Mouse (Mus musculus) heart, adult 2 months (tissue): ENCODE data around the gene Fgf13. TPM values are rescaled to one million over a fixed set of nuclear protein-coding genes. Genes with fewer than 3 reads are reported as not detected.

Experiments
- DNase-seq, 2 experiments: peaks; one replicate each; pipeline ENCODE4 v3.0.0; 2021
- H3K27ac ChIP-seq: fragments of 200-600 bp; 2 replicates; pipeline ENCODE4 v1.8.1; 2022
- H3K27me3 ChIP-seq: fragments of 200-500 bp; 2 replicates; pipeline ENCODE4 v1.6.1; 2012; ENCODE audit warnings: mild to moderate bottlenecking, low read length, inconsistent platforms, mixed read lengths; ENCODE audit not compliant: control insufficient read depth, insufficient read depth
- H3K36me3 ChIP-seq: fragments of 200-500 bp; 2 replicates; pipeline ENCODE4 v1.6.1; 2012; ENCODE audit warnings: low read length, inconsistent platforms; ENCODE audit not compliant: control insufficient read depth, insufficient read depth
- H3K4me1 ChIP-seq: fragments of 200-500 bp; 2 replicates; pipeline ENCODE4 v1.6.1; 2011; ENCODE audit warnings: low read length; ENCODE audit not compliant: control insufficient read depth, insufficient read depth
- H3K4me3 ChIP-seq: fragments of 200-600 bp; 2 replicates; pipeline ENCODE4 v1.8.1; 2022
- H3K79me2 ChIP-seq: fragments of 200-500 bp; replicated peaks from 2 replicates; pipeline ENCODE4 v1.6.1; 2012; ENCODE audit warnings: mild to moderate bottlenecking, inconsistent platforms, low read length, moderate library complexity, mixed read lengths; ENCODE audit not compliant: control insufficient read depth, insufficient read depth
- H3K9ac ChIP-seq: fragments of 200-500 bp; 2 replicates; pipeline ENCODE4 v1.6.1; 2012; ENCODE audit warnings: low read depth, mild to moderate bottlenecking, control low read depth, inconsistent platforms, low read length, mixed read lengths
- CTCF ChIP-seq: fragments of 200-600 bp; IDR thresholded peaks from 2 replicates; pipeline ENCODE4 v1.8.1; 2022; ENCODE audit warnings: antibody characterized with exemption, mild to moderate bottlenecking, moderate library complexity
- EP300 ChIP-seq: fragments of 200-500 bp; IDR thresholded peaks from 2 replicates; pipeline ENCODE4 v1.6.1; 2011; ENCODE audit warnings: low read depth, low read length, control low read depth; ENCODE audit not compliant: insufficient read depth
- POLR2A ChIP-seq: fragments of 200-500 bp; IDR thresholded peaks from 2 replicates; pipeline ENCODE4 v1.6.1; 2011; ENCODE audit warnings: mild to moderate bottlenecking, low read depth, low read length, control low read depth; ENCODE audit not compliant: insufficient read depth
- WGBS: fragments of 180-500 bp; shearing (Covaris S2); methylation state at CpG from one replicate; pipeline ENCODE4 v1.1.7; 2018; 5-methylcytosine and 5-hydroxymethylcytosine counted together
- intact Hi-C: fragments of 180-260 bp; cut with DNase I; formaldehyde crosslinking; loops from one replicate; pipeline ENCODE4 v1.15.1; 2025
- polyA plus RNA-seq: library from polyadenylated mRNA; depleted of rRNA; stranded (reverse); fragments of >200 nt; gene quantifications from 2 replicates; pipeline ENCODE4 v1.2.3, GENCODE M21; 2012
- total RNA-seq, 2 experiments: library from RNA; stranded (reverse); gene quantifications; 2 replicates each; pipeline ENCODE4 v1.2.3; 2021

Gene Fgf13
- total and polyA plus RNA-seq, 3 experiments = 35.6 to 129 (median 102) TPM

DNA sequence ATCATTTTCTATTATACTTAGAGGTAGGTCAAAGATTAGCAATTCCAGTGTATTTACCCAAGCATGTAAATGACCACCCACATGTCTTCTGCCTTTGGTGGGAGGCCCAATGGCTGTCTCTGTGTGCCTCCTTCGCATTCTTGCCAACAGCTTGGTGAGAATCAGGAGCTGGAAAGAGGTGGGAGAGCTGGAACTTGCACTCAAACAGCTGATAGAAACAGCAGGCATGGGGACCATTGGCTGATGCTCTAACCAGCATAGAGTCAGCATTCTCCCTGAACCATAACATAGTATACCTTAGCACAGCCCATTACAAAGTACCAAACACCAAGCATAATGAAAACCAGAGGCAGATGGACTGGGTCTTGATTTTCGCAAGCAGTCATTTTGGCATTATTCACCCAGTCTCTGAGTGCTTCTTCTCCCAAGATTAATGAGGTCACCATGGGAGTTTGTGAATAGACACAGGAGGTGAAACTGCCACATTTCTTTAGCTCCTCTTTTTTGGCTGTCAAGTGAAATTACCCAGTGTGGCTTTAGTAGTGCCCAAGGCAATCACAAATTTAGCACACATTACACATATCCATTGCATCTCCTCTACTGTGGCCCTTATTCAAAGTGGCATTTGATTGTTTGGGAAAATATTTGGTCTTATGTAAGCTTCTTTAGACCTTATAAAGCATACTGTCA, 165.1 kb downstream of the Fgf13 start:
- Histone ChIP-seq H3K36me3 (no peaks in the 10 kb centered on the region), H3K27me3 (no peaks in the 10 kb centered on the region), H3K4me1 (no peaks in the 10 kb centered on the region), H3K27ac (no peak overlapping the region), H3K9ac (no peak overlapping the region), H3K79me2 (no peaks in the 10 kb centered on the region), H3K4me3 (no peak overlapping the region)
- DNase-seq = no peak
- WGBS = 74% methylated on average over 2 of the region's 2 CpGs
- no peak for TF ChIP-seq EP300
- TF ChIP-seq CTCF = no peak
- TF ChIP-seq POLR2A = no peak
- intact Hi-C loops = no loop called here

DNA sequence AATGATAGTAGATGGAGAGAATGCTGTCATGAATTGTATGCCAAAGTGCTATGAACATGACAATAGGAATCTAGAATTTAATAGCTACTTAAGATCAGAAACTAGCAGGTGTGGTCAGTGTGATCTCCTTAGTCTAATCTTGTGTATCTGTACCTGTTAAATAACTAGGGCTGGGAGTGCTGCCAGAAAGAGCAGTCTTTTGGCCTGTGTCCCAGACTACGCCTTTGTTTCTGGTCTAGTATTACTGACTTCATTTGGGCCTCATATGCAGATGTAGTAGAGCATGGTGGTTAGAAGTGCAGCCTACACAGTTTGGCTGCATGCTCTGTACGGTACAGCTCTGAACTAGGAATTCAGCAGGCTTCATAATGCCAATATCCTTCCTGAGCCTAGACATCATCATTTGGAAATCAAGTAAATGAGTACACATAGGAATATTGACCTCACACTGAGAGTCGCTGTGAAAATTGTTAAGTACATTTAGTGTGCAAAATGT, 276.9 kb downstream of the Fgf13 start:
- DNase-seq = no peak
- no peak overlapping the region for H3K4me3 ChIP-seq
- H3K4me1 ChIP-seq = no peaks in the 10 kb centered on the region
- 70% methylated on average over 3 of the region's 3 CpGs for WGBS
- H3K27ac ChIP-seq = no peak overlapping the region
- no peak overlapping the region for H3K9ac ChIP-seq
- H3K27me3 ChIP-seq = no peaks in the 10 kb centered on the region
- TF ChIP-seq POLR2A (no peak), CTCF (no peak), EP300 (no peak)
- H3K79me2 ChIP-seq = no peaks in the 10 kb centered on the region
- H3K36me3 ChIP-seq = no peaks in the 10 kb centered on the region
- intact Hi-C loops = no loop called here

DNA sequence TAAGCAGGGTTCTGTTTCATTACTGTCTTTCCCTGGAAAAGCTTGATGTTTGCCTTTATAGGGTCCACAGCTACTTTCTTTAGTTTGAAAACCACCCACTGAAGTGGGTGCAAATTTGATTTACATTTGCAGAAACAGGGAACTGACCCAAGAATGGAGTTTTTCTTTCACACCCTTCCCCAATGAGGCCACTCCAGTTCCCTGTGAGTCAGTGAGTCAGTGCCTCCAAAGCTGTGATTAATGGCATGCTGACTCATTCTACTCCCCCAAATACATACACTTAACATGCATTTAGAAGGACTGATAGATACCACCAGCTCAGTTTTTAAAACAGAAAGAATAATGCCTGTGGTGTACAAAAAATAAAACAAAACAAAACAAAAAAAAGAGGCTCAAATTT, 316.3 kb downstream of the Fgf13 start:
- Histone ChIP-seq H3K4me1 (no peaks in the 10 kb centered on the region), H3K36me3 (no peaks in the 10 kb centered on the region), H3K9ac (no peak overlapping the region), H3K79me2 (no peaks in the 10 kb centered on the region), H3K4me3 (no peak overlapping the region), H3K27me3 (no peaks in the 10 kb centered on the region), H3K27ac (no peak overlapping the region)
- TF ChIP-seq POLR2A (no peak), EP300 (no peak)
- DNase-seq = no peak
- intact Hi-C loops = no loop called here

DNA sequence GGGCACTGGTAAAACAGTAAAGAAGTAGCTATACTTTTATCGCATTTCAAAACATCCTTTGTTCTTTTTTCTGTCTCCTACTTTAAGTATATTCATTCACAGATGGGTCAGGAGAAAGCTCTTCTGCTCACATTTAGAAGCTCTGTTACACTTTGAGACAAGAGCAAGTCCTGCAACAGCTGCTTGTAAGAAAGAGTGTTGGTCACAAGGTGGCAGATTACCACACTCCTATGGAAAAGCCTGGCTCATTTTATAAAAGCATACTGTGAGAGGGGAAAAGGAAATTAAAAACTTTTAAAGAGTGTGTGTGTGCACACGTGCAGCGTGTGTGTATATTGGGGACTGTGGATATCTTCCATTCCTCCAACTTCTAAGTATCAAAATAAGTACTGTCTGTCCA, 324.1 kb downstream of the Fgf13 start:
- TF ChIP-seq EP300 (no peak), CTCF (peak; percentile 29)
- Histone ChIP-seq H3K4me1 (no peaks in the 10 kb centered on the region), H3K27me3 (no peaks in the 10 kb centered on the region), H3K79me2 (no peaks in the 10 kb centered on the region), H3K4me3 (no peak overlapping the region), H3K27ac (peak overlapping the region; percentile 18), H3K9ac (no peak overlapping the region), H3K36me3 (no peaks in the 10 kb centered on the region)
- DNase-seq = no peak
- intact Hi-C loops = loop anchor here (10.0 kb wide), 1 partner anchor 341 kb away; no protein-coding TSS in a partner anchor
- 37% methylated on average over 3 of the region's 3 CpGs for WGBS

DNA sequence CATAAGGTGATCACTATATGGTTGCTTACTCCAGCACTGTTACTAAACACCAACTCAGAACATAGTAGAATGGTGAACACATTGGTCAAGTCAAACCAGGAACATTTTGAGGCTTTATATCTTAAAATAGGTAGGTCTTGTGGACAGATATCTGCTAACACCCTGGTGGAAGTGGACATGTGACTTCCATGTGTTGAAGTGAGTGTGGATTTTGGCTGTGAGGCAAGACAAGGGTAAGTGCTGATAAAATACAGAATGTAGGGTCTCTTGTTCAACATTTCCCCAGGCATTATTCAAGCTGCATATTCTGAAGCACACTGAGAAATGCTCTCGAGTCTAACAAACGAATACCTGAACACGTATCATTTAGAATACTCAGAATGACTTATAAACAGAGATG, 324.7 kb downstream of the Fgf13 start:
- intact Hi-C loops = loop anchor here (10.0 kb wide), 1 partner anchor 342 kb away; no protein-coding TSS in a partner anchor
- peak in 1 of 2 experiments; percentile 6 for DNase-seq
- 63% methylated on average over 3 of the region's 3 CpGs for WGBS

DNA sequence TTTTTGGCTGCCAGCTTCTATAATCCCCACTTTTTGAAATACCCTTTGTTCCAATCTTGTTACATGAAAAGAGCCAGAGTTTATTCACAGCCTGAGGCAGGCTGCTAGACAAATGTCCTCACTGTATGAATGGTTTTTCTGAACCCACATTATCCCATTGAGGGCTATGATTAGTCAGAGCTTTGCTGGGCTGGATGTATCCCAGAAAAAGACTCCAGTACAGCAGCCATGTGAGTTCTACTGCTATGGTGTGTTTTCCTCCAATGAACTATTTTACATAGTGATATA, 326.5 kb downstream of the Fgf13 start:
- no peak overlapping the region for H3K9ac ChIP-seq
- no peaks in the 10 kb centered on the region for H3K36me3 ChIP-seq
- TF ChIP-seq EP300 = no peak
- no peak for TF ChIP-seq POLR2A
- TF ChIP-seq CTCF = no peak
- H3K4me1 ChIP-seq = no peaks in the 10 kb centered on the region
- intact Hi-C loops = loop anchor here (10.0 kb wide), 1 partner anchor 343 kb away; no protein-coding TSS in a partner anchor
- H3K27me3 ChIP-seq = no peaks in the 10 kb centered on the region
- H3K79me2 ChIP-seq = no peaks in the 10 kb centered on the region
- no peak overlapping the region for H3K27ac ChIP-seq
- no peak overlapping the region for H3K4me3 ChIP-seq
- no peak for DNase-seq

More for the DNA sequence above, 324.7 kb downstream of the Fgf13 start:
- Histone ChIP-seq H3K79me2 (no peaks in the 10 kb centered on the region), H3K27ac (peak overlapping the region; percentile 18; the same call in 1 of the 2 replicates), H3K4me1 (no peaks in the 10 kb centered on the region), H3K4me3 (no peak overlapping the region), H3K27me3 (no peaks in the 10 kb centered on the region), H3K36me3 (no peaks in the 10 kb centered on the region), H3K9ac (no peak overlapping the region)
- TF ChIP-seq EP300 = no peak
- no peak for TF ChIP-seq CTCF
- no peak for TF ChIP-seq POLR2A
